Mouse (Mus musculus) midbrain, postnatal 0 days (tissue): ENCODE results near the gene Cep128. TPM values are rescaled to one million over a fixed set of nuclear protein-coding genes. Genes with fewer than 3 reads are reported as not detected.

Experiments
- ATAC-seq: fragments of 200-750 bp; cut with Nextera tagmentation; 2 replicates; pipeline ENCODE4 v1.8.0; 2017; ENCODE audit warnings: moderate number of reproducible peaks, mild to moderate bottlenecking, moderate TSS enrichment, moderate library complexity; ENCODE audit not compliant: low FRiP score
- DNase-seq: peaks from one replicate; pipeline ENCODE4 v3.0.0-alpha.2; 2015; ENCODE audit warnings: low spot score
- H3K27ac ChIP-seq: fragments of 300-500 bp; sonication (generic); 2 replicates; pipeline ENCODE4 v1.5.1; 2014; ENCODE audit warnings: low read depth, mild to moderate bottlenecking, low read length, mixed read lengths
- H3K27me3 ChIP-seq: fragments of 300-500 bp; sonication (generic); 2 replicates; pipeline ENCODE4 v1.6.1; 2014; ENCODE audit warnings: low read length, control low read depth, mixed read lengths; ENCODE audit not compliant: insufficient read depth
- H3K36me3 ChIP-seq: fragments of 300-500 bp; sonication (generic); 2 replicates; pipeline ENCODE4 v1.6.1; 2014; ENCODE audit warnings: low read length, control low read depth, mixed read lengths; ENCODE audit not compliant: insufficient read depth
- H3K4me1 ChIP-seq: fragments of 300-500 bp; sonication (generic); 2 replicates; pipeline ENCODE4 v1.6.1; 2014; ENCODE audit warnings: mild to moderate bottlenecking, control low read depth, antibody characterized with exemption, low read length, mixed read lengths; ENCODE audit not compliant: insufficient read depth
- H3K4me2 ChIP-seq: fragments of 300-500 bp; sonication (generic); 2 replicates; pipeline ENCODE4 v1.6.1; 2014; ENCODE audit warnings: low read depth, mild to moderate bottlenecking, low read length, mixed read lengths; ENCODE audit not compliant: poor library complexity, severe bottlenecking
- H3K4me3 ChIP-seq: fragments of 300-500 bp; sonication (generic); 2 replicates; pipeline ENCODE4 v1.5.1; 2014; ENCODE audit warnings: low read depth, mild to moderate bottlenecking, low read length, moderate library complexity
- H3K9ac ChIP-seq: fragments of 300-500 bp; sonication (generic); replicated peaks from 2 replicates; pipeline ENCODE4 v1.6.1; 2014; ENCODE audit warnings: mild to moderate bottlenecking, low read length, moderate library complexity, mixed read lengths; ENCODE audit not compliant: poor library complexity, severe bottlenecking
- H3K9me3 ChIP-seq: fragments of 300-500 bp; sonication (generic); 2 replicates; pipeline ENCODE4 v1.6.1; 2016; ENCODE audit warnings: low read length, control low read depth
- CTCF ChIP-seq: IDR thresholded peaks from 2 replicates; pipeline ENCODE4 v1.5.1; 2016; ENCODE audit warnings: antibody characterized with exemption, mild to moderate bottlenecking
- WGBS: fragments of 180-500 bp; shearing (Covaris S2); extraction: QIAGEN DNeasy Blood & Tissue Kit; methylation state at CpG from one replicate; pipeline ENCODE4 v1.1.7; 2014; 5-methylcytosine and 5-hydroxymethylcytosine counted together
- polyA plus RNA-seq: library from polyadenylated mRNA; unstranded; fragments of >200 nt; fragmentation: Nextera tagmentation; extraction: Ambion mirVana; gene quantifications from 2 replicates; pipeline ENCODE4 v1.2.1, GENCODE M21; 2015
- total RNA-seq: library from RNA; depleted of rRNA; stranded (reverse); fragments of >200 nt; gene quantifications from 2 replicates; pipeline ENCODE4 v1.2.3, GENCODE M21; 2014

Gene Cep128
- total and polyA plus RNA-seq, 2 experiments from 2014 or later = 3.3 to 11.4 TPM

- H3K4me1 ChIP-seq = no peaks in the 10 kb centered on the region
- no peak overlapping the region for H3K4me2 ChIP-seq
- H3K27ac ChIP-seq = no peak overlapping the region
- no peak for DNase-seq
- H3K4me3 ChIP-seq = no peak overlapping the region
- H3K27me3 ChIP-seq = no peaks in the 10 kb centered on the region
- H3K9me3 ChIP-seq = no peaks in the 10 kb centered on the region
- no peak for TF ChIP-seq CTCF
- ATAC-seq = no peak
- WGBS = 91% methylated on average over 7 of the region's 7 CpGs
- H3K9ac ChIP-seq = no peak overlapping the region
- no peaks in the 10 kb centered on the region for H3K36me3 ChIP-seq
These were observed 69.2 kb downstream of the Cep128 start for GRCm38 (mm10) chr12:91315026-91315425.

- H3K4me2 ChIP-seq = no peak overlapping the region
- no peak overlapping the region for H3K27ac ChIP-seq
- DNase-seq (peak; percentile 81), ATAC-seq (peak; percentile 41; the same call in 1 of the 2 replicates)
- peak; percentile 97 for TF ChIP-seq CTCF
- no peaks in the 10 kb centered on the region for H3K4me1 ChIP-seq
- H3K36me3 ChIP-seq = no peaks in the 10 kb centered on the region
- WGBS = 51% methylated on average over 10 of the region's 10 CpGs
- no peak overlapping the region for H3K4me3 ChIP-seq
- H3K9me3 ChIP-seq = no peaks in the 10 kb centered on the region
- no peaks in the 10 kb centered on the region for H3K27me3 ChIP-seq
- H3K9ac ChIP-seq = no peak overlapping the region
These were observed 70.1 kb downstream of the Cep128 start for GRCm38 (mm10) chr12:91313974-91314587.

- TF ChIP-seq CTCF = no peak
- Histone ChIP-seq H3K4me1 (no peaks in the 10 kb centered on the region), H3K9me3 (no peaks in the 10 kb centered on the region), H3K27me3 (no peaks in the 10 kb centered on the region), H3K4me2 (no peak overlapping the region), H3K9ac (no peak overlapping the region), H3K4me3 (no peak overlapping the region), H3K27ac (no peak overlapping the region), H3K36me3 (no peaks in the 10 kb centered on the region)
- 95% methylated on average over 4 of the region's 4 CpGs for WGBS
- DNase-seq = no peak
- ATAC-seq = no peak
These were observed 71.6 kb downstream of the Cep128 start for GRCm38 (mm10) chr12:91312591-91312990.

- 90% methylated on average over 3 of the region's 3 CpGs for WGBS
These were observed 76.5 kb downstream of the Cep128 start for GRCm38 (mm10) chr12:91307733-91308132.

GRCm38 (mm10) chr12:91305769-91306168, 78.4 kb downstream of the Cep128 start:
- Histone ChIP-seq H3K4me1 (no peaks in the 10 kb centered on the region), H3K27ac (no peak overlapping the region), H3K4me3 (no peak overlapping the region), H3K27me3 (no peaks in the 10 kb centered on the region), H3K9me3 (no peaks in the 10 kb centered on the region), H3K36me3 (no peaks in the 10 kb centered on the region), H3K9ac (no peak overlapping the region), H3K4me2 (no peak overlapping the region)
- DNase-seq (no peak), ATAC-seq (no peak)
- WGBS = 83% methylated on average over 7 of the region's 7 CpGs
- TF ChIP-seq CTCF = no peak

More at GRCm38 (mm10) chr12:91307733-91308132, 76.5 kb downstream of the Cep128 start:
- Histone ChIP-seq H3K4me2 (no peak overlapping the region), H3K27me3 (no peaks in the 10 kb centered on the region), H3K4me1 (no peaks in the 10 kb centered on the region), H3K9ac (no peak overlapping the region), H3K27ac (no peak overlapping the region), H3K4me3 (no peak overlapping the region), H3K9me3 (no peaks in the 10 kb centered on the region), H3K36me3 (no peaks in the 10 kb centered on the region)
- DNase-seq (no peak), ATAC-seq (no peak)
- TF ChIP-seq CTCF = no peak

GRCm38 (mm10) chr12:91305038-91305437, 79.2 kb downstream of the Cep128 start:
- no peak overlapping the region for H3K4me2 ChIP-seq
- H3K36me3 ChIP-seq = no peaks in the 10 kb centered on the region
- ATAC-seq = no peak
- no peak overlapping the region for H3K9ac ChIP-seq
- H3K27me3 ChIP-seq = no peaks in the 10 kb centered on the region
- no peaks in the 10 kb centered on the region for H3K9me3 ChIP-seq
- no peak for DNase-seq
- TF ChIP-seq CTCF = no peak
- H3K4me3 ChIP-seq = no peak overlapping the region
- 67% methylated on average over 5 of the region's 5 CpGs for WGBS
- no peaks in the 10 kb centered on the region for H3K4me1 ChIP-seq
- no peak overlapping the region for H3K27ac ChIP-seq
